Mouse (Mus musculus): ENCODE measurements around the gene Npc1l1. TPM values are rescaled to one million over a fixed set of nuclear protein-coding genes. Genes with fewer than 3 reads are reported as not detected.
"Not testable (repeated sequence)": the region's sequence is repeated elsewhere in the genome, so short reads cannot be mapped to it uniquely, and the experiment has no call there.

Npc1l1 gene
- not detected in 2 replicates for polyA plus RNA-seq (2016; fragmentation: Nextera tagmentation; extraction: Ambion mirVana)

DNA sequence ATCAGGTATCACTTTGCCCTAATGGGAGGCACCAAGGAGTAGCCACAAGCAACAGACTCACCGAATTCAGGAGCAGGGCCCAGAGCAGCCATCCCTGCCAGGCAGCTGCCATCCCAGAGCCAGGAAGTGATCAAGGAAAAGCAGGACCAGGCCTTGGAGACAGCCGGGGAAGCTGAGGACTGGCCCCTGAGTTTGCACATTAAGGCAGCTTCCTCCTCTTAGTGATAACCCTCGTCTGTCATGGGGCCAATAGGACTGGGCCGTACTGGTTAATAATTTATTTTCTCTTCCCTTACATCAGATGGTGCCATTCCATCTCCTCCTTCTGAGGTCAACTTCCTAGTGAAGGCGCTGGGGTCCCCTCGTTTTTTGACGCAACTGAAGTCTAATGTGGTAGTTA, at the start of gene Npc1l1:
Npc1l1 (minus strand) TSS at position 132 of the 400 bp plus-strand sequence.
- Histone ChIP-seq H3K4me1 (no peaks in the 10 kb centered on the region), H3K4me2 (no peak within 1 kb of the TSS), H3K9ac (no peak within 1 kb of the TSS), H3K9me3 (0 out of 2 replicates have a peak, but pooled peaks cover 9% of the 10 kb centered on the region), H3K27ac (no peak within 1 kb of the TSS), H3K4me3 (replicated peaks) (no peak within 1 kb of the TSS), H3K36me3 (replicated peaks) (no peaks in the 10 kb centered on the region), H3K27me3 (no peaks in the 10 kb centered on the region)
- no peak for ATAC-seq (ENCODE audit: low FRiP score)
- 89% methylated on average over 7 of the region's 7 CpGs for WGBS

DNA sequence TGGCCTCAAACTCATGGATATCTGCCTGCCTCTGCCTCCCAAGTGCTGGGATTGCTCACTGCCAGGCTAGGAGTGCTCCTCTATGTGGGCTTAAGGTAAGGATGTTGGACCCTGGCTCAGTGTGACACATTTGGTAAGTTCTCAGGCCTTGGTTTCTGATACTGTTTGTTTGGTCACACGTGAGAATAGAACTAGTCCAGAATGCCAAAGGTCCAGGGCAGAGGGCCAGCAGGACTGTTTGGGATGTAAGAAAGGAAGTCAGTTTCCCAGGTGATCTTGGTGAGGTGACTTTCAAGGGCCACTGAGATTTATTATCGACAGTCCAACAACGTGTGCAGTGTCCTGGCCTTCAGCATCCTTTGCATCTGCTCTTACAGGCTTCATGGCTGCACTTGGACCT, 46.5 kb upstream of the Npc1l1 start:
- no peak for ATAC-seq (ENCODE audit: low FRiP score)
- Histone ChIP-seq H3K27me3 (no peaks in the 10 kb centered on the region), H3K9me3 (no peaks in the 10 kb centered on the region), H3K4me2 (no peak overlapping the region), H3K9ac (no peak overlapping the region), H3K27ac (no peak overlapping the region), H3K4me1 (peaks cover 27% of the 10 kb centered on the region), H3K4me3 (replicated peaks) (no peak overlapping the region), H3K36me3 (replicated peaks) (peaks cover 13% of the 10 kb centered on the region)
- WGBS = 85% methylated on average over 3 of the region's 3 CpGs

DNA sequence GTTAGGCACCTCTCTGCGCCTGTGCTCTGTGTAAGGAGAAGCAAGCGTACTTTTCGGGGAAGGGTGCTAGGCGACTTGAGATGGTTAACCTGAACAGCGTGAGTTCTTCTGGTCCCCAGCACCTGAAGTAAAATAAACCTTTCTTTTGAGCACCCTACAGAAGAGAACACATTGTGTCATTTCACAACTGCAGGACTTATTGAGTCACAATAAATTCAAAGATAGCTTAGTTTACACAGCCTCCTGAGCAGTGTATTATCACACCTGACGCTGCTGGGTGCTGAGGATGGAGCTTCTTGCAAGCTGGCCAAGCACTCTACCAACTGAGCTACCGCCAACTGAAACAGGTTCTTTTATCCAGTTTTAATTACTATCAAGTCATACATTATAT, 45.1 kb upstream of the Npc1l1 start:
- Histone ChIP-seq H3K4me1 (peaks cover 27% of the 10 kb centered on the region), H3K27me3 (no peaks in the 10 kb centered on the region), H3K4me3 (replicated peaks) (peak overlapping the region; percentile 99), H3K4me2 (peak overlapping the region; percentile 87), H3K9ac (peak overlapping the region; percentile 96; the same call in 1 of the 2 replicates), H3K36me3 (replicated peaks) (peaks cover 25% of the 10 kb centered on the region), H3K27ac (peak overlapping the region; percentile 80), H3K9me3 (no peaks in the 10 kb centered on the region)
- peak; percentile 51 for ATAC-seq (ENCODE audit: low FRiP score)
- WGBS = 21% methylated on average over 7 of the region's 7 CpGs

DNA sequence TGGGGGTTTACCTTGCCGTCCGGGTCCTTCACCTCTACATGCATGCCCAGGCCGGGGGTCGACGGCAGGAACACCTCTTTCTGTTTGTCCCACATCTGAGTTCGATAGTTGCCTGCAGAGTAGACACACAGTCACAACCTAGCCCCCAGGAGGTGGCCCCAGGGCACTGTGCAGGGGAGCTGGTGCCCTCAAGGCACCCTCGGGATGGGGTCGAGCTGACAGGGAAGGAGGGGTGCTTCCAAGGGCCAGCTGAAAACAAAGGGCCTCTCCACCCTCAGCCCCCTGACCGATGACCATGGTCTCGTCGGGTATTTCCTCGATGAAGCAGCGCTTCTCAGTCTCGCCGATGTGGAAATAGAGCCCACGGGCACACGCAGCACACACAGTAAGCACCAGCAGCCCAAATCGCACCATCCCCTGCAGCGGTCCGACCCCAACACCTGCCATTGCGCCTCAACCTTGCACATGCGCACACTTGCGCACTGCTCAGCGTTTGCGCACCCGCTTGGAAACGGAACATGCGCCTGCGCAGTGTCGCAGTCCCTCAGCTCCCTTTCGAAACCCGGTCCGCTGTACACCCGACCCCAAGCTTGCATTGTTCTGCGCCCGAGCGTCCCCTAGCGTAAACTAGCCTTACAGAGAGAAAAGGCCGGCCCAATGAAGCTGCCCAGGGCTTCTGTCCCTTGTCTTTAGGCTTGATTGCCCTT, 44.6 kb upstream of the Npc1l1 start, which contains the start of gene Tmed4:
Tmed4 (minus strand) TSS at position 484 of the 707 bp plus-strand sequence.
- Histone ChIP-seq H3K4me2 (peak within 1 kb of the TSS; percentile 87), H3K9me3 (no peaks in the 10 kb centered on the region), H3K27ac (peak within 1 kb of the TSS; percentile 80), H3K36me3 (replicated peaks) (peaks cover 25% of the 10 kb centered on the region), H3K4me3 (replicated peaks) (peak within 1 kb of the TSS; percentile 99), H3K9ac (peak within 1 kb of the TSS; percentile 96), H3K4me1 (peaks cover 27% of the 10 kb centered on the region), H3K27me3 (no peaks in the 10 kb centered on the region)
- ATAC-seq (ENCODE audit: low FRiP score) = peak; percentile 95
- WGBS = under 1% methylated on average over 39 of the region's 39 CpGs

DNA sequence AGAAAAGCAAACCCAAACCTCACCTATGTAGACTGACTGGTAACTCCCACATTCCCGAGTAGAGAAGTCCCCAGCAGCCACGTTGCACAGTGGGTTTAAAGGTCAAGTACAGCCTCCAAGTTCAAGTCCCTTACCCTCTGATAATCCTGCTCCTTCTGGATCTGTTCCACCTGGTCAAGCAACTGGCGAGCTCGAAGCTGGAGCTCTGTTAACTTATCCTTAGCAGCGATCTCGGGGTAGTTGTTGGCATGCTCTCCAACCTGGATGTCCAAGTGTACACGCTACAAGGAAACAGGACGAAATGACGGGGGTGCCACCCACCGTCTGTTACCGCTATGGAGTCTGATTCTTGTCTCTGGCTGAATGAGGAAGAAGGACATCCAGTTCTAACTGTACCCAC, 43.7 kb upstream of the Npc1l1 start:
- no peaks in the 10 kb centered on the region for H3K9me3 ChIP-seq
- H3K4me1 ChIP-seq = peaks cover 27% of the 10 kb centered on the region
- H3K9ac ChIP-seq = peak overlapping the region; percentile 96
- peaks cover 30% of the 10 kb centered on the region for H3K36me3 ChIP-seq (replicated peaks)
- no peak overlapping the region for H3K27ac ChIP-seq
- peak overlapping the region; percentile 99 for H3K4me3 ChIP-seq (replicated peaks)
- 68% methylated on average over 11 of the region's 11 CpGs for WGBS
- H3K27me3 ChIP-seq = no peaks in the 10 kb centered on the region
- ATAC-seq (ENCODE audit: low FRiP score) = no peak
- H3K4me2 ChIP-seq = peak overlapping the region; percentile 87

DNA sequence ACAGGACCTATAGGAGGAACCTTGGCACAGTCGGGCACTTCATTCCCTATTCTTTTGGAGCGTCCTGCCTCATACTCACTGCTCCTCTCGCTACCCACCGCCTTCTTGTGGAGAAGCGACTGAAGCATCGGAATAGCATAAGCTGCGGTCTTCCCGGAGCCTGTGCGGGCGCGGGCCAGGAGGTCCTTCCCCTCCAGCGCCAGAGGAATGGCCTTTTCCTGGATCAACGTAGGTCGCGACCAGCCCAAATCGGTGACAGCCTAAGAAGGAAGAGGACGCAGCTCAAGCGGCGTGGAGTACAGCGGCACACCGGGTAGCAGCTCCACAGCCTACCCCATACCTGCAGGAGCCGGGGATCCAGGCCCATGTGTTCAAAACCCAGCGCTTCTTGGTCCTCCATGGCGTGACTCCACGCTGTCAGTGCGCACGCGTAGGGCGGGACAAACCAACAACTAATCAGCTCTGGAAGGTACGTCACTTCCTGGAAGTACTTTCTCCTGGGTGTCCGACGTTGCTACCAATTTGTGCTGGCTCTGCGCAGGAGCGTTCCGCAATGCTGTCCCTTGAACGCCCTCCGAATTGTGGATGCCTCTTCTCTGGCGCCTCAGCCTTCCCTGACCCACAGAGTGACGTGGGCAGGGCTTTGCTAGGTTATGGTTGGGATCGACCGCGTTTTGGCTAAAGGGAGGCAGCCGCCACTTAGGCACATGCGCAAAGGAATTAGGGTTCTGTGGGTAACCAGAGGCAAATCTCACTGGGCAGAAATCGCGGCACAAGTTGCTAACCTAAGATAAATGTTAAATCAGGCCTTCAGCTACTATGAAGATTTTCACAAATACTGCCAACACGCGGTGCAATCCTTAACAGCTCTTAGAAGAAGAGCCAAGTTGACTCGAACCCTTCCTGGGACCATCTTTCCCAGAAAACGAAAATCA, 37.6 kb upstream of the Npc1l1 start, which contains the start of gene Ddx56:
Ddx56 (minus strand) TSS at position 453 of the 935 bp plus-strand sequence.
- 2% methylated on average over 50 of the region's 50 CpGs for WGBS
- H3K4me1 ChIP-seq = peaks cover 21% of the 10 kb centered on the region

DNA sequence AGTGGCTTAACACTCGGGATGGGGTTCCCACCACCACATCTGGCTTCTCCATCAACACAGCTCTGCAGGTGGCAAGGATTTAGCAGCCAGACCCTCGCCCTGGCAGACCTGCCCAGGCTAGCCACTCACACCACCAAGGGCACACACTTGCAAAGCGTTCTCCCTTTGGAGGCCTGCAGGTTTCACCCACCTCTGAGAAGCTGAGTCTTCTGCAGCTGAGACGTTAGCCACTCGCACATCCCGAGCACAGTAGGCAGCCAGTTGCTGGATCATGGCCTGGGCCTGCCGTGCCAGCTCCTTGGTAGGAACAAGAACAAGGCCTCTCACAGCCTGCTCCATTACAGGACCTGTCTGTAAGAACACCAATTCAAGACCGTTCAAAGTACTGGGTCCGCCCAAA, 36.7 kb upstream of the Npc1l1 start:
- Histone ChIP-seq H3K9ac (peak overlapping the region; percentile 87), H3K4me3 (replicated peaks) (peak overlapping the region; percentile 90), H3K4me2 (peak overlapping the region; percentile 91), H3K4me1 (peaks cover 14% of the 10 kb centered on the region), H3K36me3 (replicated peaks) (peaks cover 68% of the 10 kb centered on the region), H3K27ac (no peak overlapping the region), H3K27me3 (no peaks in the 10 kb centered on the region), H3K9me3 (no peaks in the 10 kb centered on the region)
- WGBS = 73% methylated on average over 9 of the region's 9 CpGs
- ATAC-seq (ENCODE audit: low FRiP score) = no peak

More for the DNA sequence above, 37.6 kb upstream of the Npc1l1 start, which contains the start of gene Ddx56:
- peak; percentile 98 for ATAC-seq (ENCODE audit: low FRiP score)
- Histone ChIP-seq H3K9me3 (no peaks in the 10 kb centered on the region), H3K36me3 (replicated peaks) (peaks cover 66% of the 10 kb centered on the region), H3K27ac (peak within 1 kb of the TSS; percentile 97), H3K27me3 (no peaks in the 10 kb centered on the region), H3K4me2 (peak within 1 kb of the TSS; percentile 91), H3K9ac (peak within 1 kb of the TSS; percentile 87), H3K4me3 (replicated peaks) (peak within 1 kb of the TSS; percentile 90)

DNA sequence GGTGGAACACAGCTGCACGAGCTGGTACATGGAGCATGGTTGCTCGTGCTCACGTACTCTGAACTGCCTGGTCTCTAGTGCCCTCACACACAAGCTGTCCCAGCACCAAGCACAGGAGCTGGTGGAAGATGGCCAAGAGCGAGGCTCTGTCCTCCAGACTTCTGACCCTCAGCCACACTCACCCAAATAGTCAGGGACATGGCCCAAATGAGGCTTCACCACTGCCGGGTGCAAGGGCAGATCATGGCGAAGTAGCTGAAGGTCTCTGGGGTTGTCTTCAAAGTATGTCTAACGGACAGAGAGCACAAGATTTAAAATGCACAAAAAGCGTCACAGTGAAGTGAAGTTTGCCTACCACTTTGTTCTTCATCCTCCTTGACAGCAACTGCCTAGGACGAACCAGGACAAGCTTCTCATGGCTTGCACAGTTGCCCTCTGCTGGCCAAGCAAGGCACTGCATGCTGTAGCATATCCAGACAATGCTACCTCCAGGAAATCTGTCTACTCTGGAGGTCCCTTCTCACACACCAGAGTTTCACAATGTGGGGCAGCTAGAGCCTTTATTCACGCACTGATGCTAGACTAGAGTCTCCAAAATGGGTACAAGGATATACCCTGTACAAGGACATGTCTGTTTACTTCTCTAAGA, 31.6 kb upstream of the Npc1l1 start:
- peak; percentile 39; the same call in 1 of the 2 replicates for ATAC-seq (ENCODE audit: low FRiP score)
- peaks cover 5% of the 10 kb centered on the region for H3K4me1 ChIP-seq
- no peak overlapping the region for H3K9ac ChIP-seq
- H3K4me3 ChIP-seq (replicated peaks) = no peak overlapping the region
- 82% methylated on average over 10 of the region's 10 CpGs for WGBS
- no peaks in the 10 kb centered on the region for H3K27me3 ChIP-seq
- H3K27ac ChIP-seq = no peak overlapping the region
- H3K36me3 ChIP-seq (replicated peaks) = peaks cover 91% of the 10 kb centered on the region
- no peaks in the 10 kb centered on the region for H3K9me3 ChIP-seq
- no peak overlapping the region for H3K4me2 ChIP-seq

DNA sequence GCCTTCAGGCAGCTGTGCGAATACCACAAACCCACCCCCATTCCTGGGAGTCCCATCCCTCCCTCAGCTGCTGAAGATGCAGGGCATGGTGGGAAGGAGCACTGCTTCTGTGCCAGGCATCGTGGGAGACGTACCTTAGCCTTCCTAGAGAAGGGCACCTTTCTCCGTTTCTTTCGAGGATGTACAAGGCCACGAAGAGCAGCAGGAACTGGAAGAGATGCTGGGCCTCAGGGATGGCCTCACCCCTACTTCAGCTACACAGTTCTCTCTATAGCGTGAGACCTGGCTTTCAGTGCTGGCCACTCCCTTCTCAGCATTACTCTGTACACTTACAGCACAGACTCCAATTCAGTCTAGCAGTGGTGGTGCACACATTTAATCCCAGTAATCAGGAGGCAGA, 29.5 kb upstream of the Npc1l1 start:
- H3K27ac ChIP-seq = no peak overlapping the region
- H3K9me3 ChIP-seq = no peaks in the 10 kb centered on the region
- WGBS = 96% methylated on average over 7 of the region's 7 CpGs
- no peak overlapping the region for H3K9ac ChIP-seq
- no peak for ATAC-seq (ENCODE audit: low FRiP score)
- H3K36me3 ChIP-seq (replicated peaks) = peaks cover 70% of the 10 kb centered on the region
- H3K4me2 ChIP-seq = no peak overlapping the region
- no peaks in the 10 kb centered on the region for H3K4me1 ChIP-seq
- no peaks in the 10 kb centered on the region for H3K27me3 ChIP-seq
- no peak overlapping the region for H3K4me3 ChIP-seq (replicated peaks)

DNA sequence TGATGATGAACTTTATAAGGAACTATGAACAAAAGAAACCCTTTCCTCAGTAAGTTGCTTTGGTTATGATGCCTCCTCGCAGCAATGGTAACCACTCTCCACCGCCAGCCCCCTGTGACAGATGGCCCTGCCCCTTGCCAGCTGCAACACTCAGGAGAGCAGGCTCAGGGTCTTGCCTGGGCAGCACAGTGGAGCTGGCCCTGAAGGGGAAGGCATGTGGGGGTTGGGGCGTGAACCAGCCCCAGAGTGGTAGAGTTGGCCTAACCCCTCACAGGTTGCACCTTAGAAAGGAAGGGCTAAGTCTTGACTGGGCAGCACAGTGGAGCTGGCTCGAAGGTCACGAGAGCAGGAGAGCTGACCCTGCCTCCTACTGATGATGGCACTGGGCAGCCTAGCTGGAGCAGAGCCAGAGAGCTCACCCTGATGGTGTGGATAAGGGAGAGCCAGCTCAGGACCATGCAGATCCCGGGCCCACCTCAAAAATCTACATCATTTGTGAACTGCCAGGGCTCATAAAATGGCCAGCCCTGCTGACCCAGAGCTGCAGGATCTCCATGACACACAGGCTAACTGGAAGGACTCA, 26.6 kb upstream of the Npc1l1 start:
- H3K36me3 ChIP-seq (replicated peaks) = peaks cover 42% of the 10 kb centered on the region
- no peaks in the 10 kb centered on the region for H3K27me3 ChIP-seq
- no peak overlapping the region for H3K4me3 ChIP-seq (replicated peaks)
- no peaks in the 10 kb centered on the region for H3K4me1 ChIP-seq
- no peak overlapping the region for H3K9ac ChIP-seq
- no peak for ATAC-seq (ENCODE audit: low FRiP score)
- H3K4me2 ChIP-seq = no peak overlapping the region
- H3K27ac ChIP-seq = no peak overlapping the region
- 74% methylated on average over 6 of the region's 6 CpGs for WGBS
- no peaks in the 10 kb centered on the region for H3K9me3 ChIP-seq

DNA sequence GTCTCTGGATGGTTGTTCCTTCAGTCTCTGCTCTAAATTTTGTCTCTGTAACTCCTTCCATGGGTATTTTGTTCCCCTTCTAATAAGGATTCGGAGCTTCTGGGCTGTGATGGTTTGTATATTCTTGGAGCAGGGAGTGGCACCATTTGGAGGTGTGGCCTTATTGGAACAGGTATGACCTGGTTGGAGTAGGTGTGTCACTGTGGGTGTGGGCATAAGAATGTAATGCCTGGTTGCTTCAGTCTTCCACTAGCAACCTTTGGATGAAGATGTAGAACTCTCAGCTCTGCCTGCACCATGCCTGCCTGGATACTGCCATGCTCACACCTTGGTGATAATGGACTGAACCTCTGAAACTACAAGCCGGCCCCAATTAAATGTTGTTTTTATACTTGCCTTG, 24.7 kb upstream of the Npc1l1 start:
- WGBS = 93% methylated on average over 2 of the region's 2 CpGs

More for the DNA sequence above, 24.7 kb upstream of the Npc1l1 start:
- not testable (repeated sequence) for H3K27ac ChIP-seq; H3K9ac ChIP-seq; H3K4me2 ChIP-seq; H3K4me3 ChIP-seq (replicated peaks); H3K9me3 ChIP-seq; H3K4me1 ChIP-seq; H3K27me3 ChIP-seq; ATAC-seq (ENCODE audit: low FRiP score)
- H3K36me3 ChIP-seq (replicated peaks) = peaks cover 22% of the 10 kb centered on the region
